Mouse (Mus musculus) kidney, adult 11 months (tissue): ENCODE measurements around the gene Ntrk2.

Experiments
- DNase-seq: peaks from one replicate; pipeline ENCODE4 v3.0.0; 2022

Ntrk2 gene

GRCm38 (mm10) chr13:59144321-59144856 lies 338.0 kb downstream of the Ntrk2 start:
- DNase-seq, result no peak

GRCm38 (mm10) chr13:59145677-59146555 lies 339.5 kb downstream of the Ntrk2 start:
- DNase-seq, result no peak

- no peak for DNase-seq
Measured at GRCm38 (mm10) chr13:59146616-59147015, 340.2 kb downstream of the Ntrk2 start.

GRCm38 (mm10) chr13:59147976-59148375 lies 341.6 kb downstream of the Ntrk2 start:
- no peak for DNase-seq

- no peak for DNase-seq
Measured at GRCm38 (mm10) chr13:59148793-59149192, 342.4 kb downstream of the Ntrk2 start.

- no peak for DNase-seq
Measured at GRCm38 (mm10) chr13:59164015-59164414, 357.6 kb downstream of the Ntrk2 start.

GRCm38 (mm10) chr13:59173840-59174239 lies 367.5 kb downstream of the Ntrk2 start:
- no peak for DNase-seq

- DNase-seq, result no peak
Measured at GRCm38 (mm10) chr13:59176021-59176420, 369.7 kb downstream of the Ntrk2 start.

- DNase-seq, result no peak
Measured at GRCm38 (mm10) chr13:59176485-59176884, 370.1 kb downstream of the Ntrk2 start.

- no peak for DNase-seq
Measured at GRCm38 (mm10) chr13:59177003-59177402, 370.6 kb downstream of the Ntrk2 start.

GRCm38 (mm10) chr13:59179986-59180385 lies 373.6 kb downstream of the Ntrk2 start:
- no peak for DNase-seq

GRCm38 (mm10) chr13:59180781-59181180 lies 374.4 kb downstream of the Ntrk2 start:
- DNase-seq, result no peak

GRCm38 (mm10) chr13:59181188-59181947 lies 375.0 kb downstream of the Ntrk2 start:
- DNase-seq, result no peak

- DNase-seq, result no peak
Measured at GRCm38 (mm10) chr13:59182630-59183029, 376.3 kb downstream of the Ntrk2 start.
